Mouse (Mus musculus): Measurements from ENCODE around the gene Cacnb1. TPM values are rescaled to one million over a fixed set of nuclear protein-coding genes. Genes with fewer than 3 reads are reported as not detected.

The Cacnb1 gene
- polyA plus RNA-seq (2012; rRNA removed): 18.1 and 18.5 TPM in 2 replicates

GRCm38 (mm10) chr11:98022555-98023371, at the start of gene Cacnb1:
TSS of gene Cacnb1 (minus strand) at chr11:98023034.

DNA sequence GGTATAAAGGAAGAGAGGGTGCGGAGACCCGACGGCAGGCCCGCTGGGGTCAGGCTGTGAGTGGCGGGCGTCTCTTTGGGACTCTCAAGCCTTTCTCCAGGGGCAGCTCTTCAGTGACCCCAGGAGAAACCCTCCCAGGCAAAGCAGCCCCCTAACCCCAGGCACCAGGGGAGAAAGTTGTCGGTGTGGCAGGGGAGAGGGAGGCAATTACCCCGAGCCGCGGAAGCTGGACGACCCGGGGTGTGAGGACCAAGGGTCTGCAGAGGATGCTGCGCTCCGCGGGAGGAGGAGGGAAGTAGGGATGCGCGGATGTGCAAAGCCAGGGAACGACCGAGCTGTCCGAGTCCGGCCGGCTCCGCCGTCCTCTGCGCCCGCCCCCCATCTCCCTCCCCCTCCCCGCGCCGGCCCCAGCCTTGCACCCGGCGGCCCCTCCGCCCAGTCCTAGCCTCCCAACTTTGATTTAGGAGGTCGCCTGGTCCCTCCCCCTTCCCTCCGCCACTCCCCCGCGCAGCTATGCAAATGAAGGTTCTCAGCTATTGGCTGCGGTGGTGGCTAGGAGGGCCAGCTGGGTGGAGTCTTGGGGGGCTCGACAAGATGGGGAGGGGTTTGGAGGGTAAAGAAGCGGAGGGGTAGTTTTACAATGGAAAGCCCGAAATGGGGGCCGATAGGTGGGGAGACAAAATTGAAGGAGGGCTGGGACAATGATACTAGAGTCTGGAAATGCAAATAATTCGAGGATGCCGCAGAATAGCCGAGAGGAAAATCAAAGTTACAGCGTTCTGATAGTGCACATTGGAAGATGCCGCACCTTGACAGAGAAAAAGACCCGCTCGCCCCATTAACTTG, 30.4 kb upstream of the Cacnb1 start, which contains the start of gene Stac2:
Gene Stac2, minus strand, starts transcription at position 474 of the 846 bp plus-strand sequence.

DNA sequence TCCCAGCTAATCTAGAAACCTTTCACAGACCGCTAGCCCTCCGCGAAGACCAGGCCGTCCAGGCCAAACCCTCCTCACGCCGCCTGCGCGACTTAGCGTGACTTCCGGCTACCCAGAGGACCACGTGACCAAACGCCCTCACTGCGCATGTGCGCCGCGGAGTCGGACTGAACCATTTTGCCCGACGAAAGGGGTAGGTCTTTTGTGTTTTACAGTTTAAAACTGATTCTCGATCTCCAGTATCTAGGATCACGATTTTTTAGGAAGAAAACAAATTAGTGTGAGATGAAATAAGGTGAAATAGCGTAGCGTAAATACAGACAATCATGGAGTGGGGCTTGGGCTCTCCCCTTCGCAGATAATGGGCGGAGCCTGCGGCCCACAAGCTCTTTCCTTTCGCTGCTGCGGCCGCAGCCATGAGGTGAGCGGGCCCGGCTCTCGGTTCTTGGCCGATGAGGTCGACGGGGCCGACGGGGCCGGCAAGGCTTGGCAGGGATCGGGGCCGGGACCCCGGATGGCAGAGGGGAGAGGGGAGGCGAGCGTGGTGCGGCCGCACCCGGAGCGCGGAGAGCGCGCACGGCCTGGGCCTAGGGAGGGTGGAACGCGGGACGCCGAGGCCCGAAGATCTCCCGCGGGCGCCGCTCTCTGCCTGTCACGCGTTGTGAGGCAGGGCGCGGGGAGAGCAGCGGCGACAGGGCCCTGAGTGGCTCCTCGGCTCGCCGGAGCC, 3.9 kb upstream of the Cacnb1 start, which contains the start of gene Rpl19:
Gene Rpl19, plus strand, starts transcription at position 141 of the 727 bp plus-strand sequence.

GRCm38 (mm10) chr11:97995564-97996288, 27.1 kb downstream of the Cacnb1 start, which contains the start of gene Arl5c:
TSS of gene Arl5c (minus strand) at chr11:97996181.

GRCm38 (mm10) chr11:97985727-97986677, 36.8 kb downstream of the Cacnb1 start, which contains the start of gene Plxdc1:
TSS of gene Plxdc1 (minus strand) at chr11:97986444.

Other genes starting within 250 kb of the Cacnb1 start
- 0.22 TPM in 1 of 2 replicates, not detected in the other for gene 1700001P01Rik, start 247.1 kb downstream of the Cacnb1 start, polyA plus RNA-seq (2012; rRNA removed)
- gene Rpl23, start 240.6 kb downstream of the Cacnb1 start, polyA plus RNA-seq (2012; rRNA removed): 86.3 and 88.2 TPM in 2 replicates
- 238 and 246 TPM in 2 replicates for gene Lasp1, start 224.0 kb downstream of the Cacnb1 start, polyA plus RNA-seq (2012; rRNA removed)
- 1.4 and 2.0 TPM in 2 replicates for gene B230217C12Rik, start 182.3 kb downstream of the Cacnb1 start, polyA plus RNA-seq (2012; rRNA removed)
- 0.14 TPM in 2 replicates for gene Fbxo47, start 138.9 kb downstream of the Cacnb1 start, polyA plus RNA-seq (2012; rRNA removed)
- gene Plxdc1, start 36.6 kb downstream of the Cacnb1 start, polyA plus RNA-seq (2012; rRNA removed): 2.0 and 2.4 TPM in 2 replicates
- 1.1 and 1.3 TPM in 2 replicates for gene Arl5c, start 26.9 kb downstream of the Cacnb1 start, polyA plus RNA-seq (2012; rRNA removed)
- 480 and 591 TPM in 2 replicates for gene Rpl19, start 3.7 kb upstream of the Cacnb1 start, polyA plus RNA-seq (2012; rRNA removed)
- gene Stac2, start 30.4 kb upstream of the Cacnb1 start, polyA plus RNA-seq (2012; rRNA removed): 0.47 and 0.53 TPM in 2 replicates
- gene Fbxl20, start 127.4 kb upstream of the Cacnb1 start, polyA plus RNA-seq (2012; rRNA removed): 13.8 and 15.1 TPM in 2 replicates
- gene Med1, start 170.3 kb upstream of the Cacnb1 start, polyA plus RNA-seq (2012; rRNA removed): 7.0 and 7.1 TPM in 2 replicates
- gene Cdk12, start 180.0 kb upstream of the Cacnb1 start, polyA plus RNA-seq (2012; rRNA removed): 9.5 and 11.4 TPM in 2 replicates

Data from colon, adult 2 months (tissue).